Mouse (Mus musculus) E14TG2a.4 (cell line): ENCODE measurements around the gene Setd5.

Source experiments
- CTCF ChIP-seq: conservative IDR thresholded peaks from 2 replicates; pipeline ENCODE4 v1.5.1; 2014; ENCODE audit warnings: low read length
- NANOG ChIP-seq: IDR thresholded peaks from 2 replicates; pipeline ENCODE4 v1.6.1; 2014; ENCODE audit warnings: borderline replicate concordance, low read length, mixed read lengths

- peak; percentile 48 for TF ChIP-seq CTCF
- TF ChIP-seq NANOG, result no peak
Observed at GRCm38 (mm10) chr6:113032121-113032520, 45.0 kb upstream of the Setd5 start.
